Mouse (Mus musculus): ENCODE data around the gene Klk4. TPM values are rescaled to one million over a fixed set of nuclear protein-coding genes. Genes with fewer than 3 reads are reported as not detected.

Gene Klk4
- polyA plus RNA-seq, 1 experiment from 2014 or later = not detected

GRCm38 (mm10) chr7:43894836-43895235, 13.9 kb downstream of the Klk4 start:
- Histone ChIP-seq H3K9me3 (ENCODE audit: control insufficient read depth, low read length) (no peaks in the 10 kb centered on the region), H3K4me3 (ENCODE audit: low read length) (no peak overlapping the region), H3K4me2 (ENCODE audit: low read depth, low read length) (no peak overlapping the region), H3K27me3 (ENCODE audit: control insufficient read depth, insufficient read depth, low read depth, low read length) (no peaks in the 10 kb centered on the region), H3K4me1 (replicated peaks; ENCODE audit: control insufficient read depth, insufficient read depth, low read length) (no peaks in the 10 kb centered on the region), H3K9ac (ENCODE audit: low read length) (no peak overlapping the region), H3K36me3 (ENCODE audit: control insufficient read depth, insufficient read depth, low read length) (no peaks in the 10 kb centered on the region), H3K27ac (ENCODE audit: low read length) (no peak overlapping the region)
- WGBS = 8% methylated on average over 1 of the region's 1 CpGs
- peak; percentile 89 for ATAC-seq (ENCODE audit: low read depth)

GRCm38 (mm10) chr7:43914821-43915220, 33.9 kb downstream of the Klk4 start:
- H3K4me3 ChIP-seq (ENCODE audit: low read length) = no peak overlapping the region
- H3K9me3 ChIP-seq (ENCODE audit: control insufficient read depth, low read length) = no peaks in the 10 kb centered on the region
- ATAC-seq (ENCODE audit: low read depth) = peak; percentile 76
- H3K27ac ChIP-seq (ENCODE audit: low read length) = no peak overlapping the region
- H3K4me2 ChIP-seq (ENCODE audit: low read depth, low read length) = no peak overlapping the region
- H3K9ac ChIP-seq (ENCODE audit: low read length) = no peak overlapping the region
- 30% methylated on average over 9 of the region's 9 CpGs for WGBS
- no peaks in the 10 kb centered on the region for H3K36me3 ChIP-seq (ENCODE audit: control insufficient read depth, insufficient read depth, low read length)
- no peaks in the 10 kb centered on the region for H3K4me1 ChIP-seq (replicated peaks; ENCODE audit: control insufficient read depth, insufficient read depth, low read length)
- no peaks in the 10 kb centered on the region for H3K27me3 ChIP-seq (ENCODE audit: control insufficient read depth, insufficient read depth, low read depth, low read length)

GRCm38 (mm10) chr7:43918426-43918825, 37.5 kb downstream of the Klk4 start:
- no peaks in the 10 kb centered on the region for H3K9me3 ChIP-seq (ENCODE audit: control insufficient read depth, low read length)
- H3K36me3 ChIP-seq (ENCODE audit: control insufficient read depth, insufficient read depth, low read length) = no peaks in the 10 kb centered on the region
- H3K4me2 ChIP-seq (ENCODE audit: low read depth, low read length) = no peak overlapping the region
- ATAC-seq (ENCODE audit: low read depth) = no peak
- no peak overlapping the region for H3K4me3 ChIP-seq (ENCODE audit: low read length)
- H3K27ac ChIP-seq (ENCODE audit: low read length) = no peak overlapping the region
- WGBS = 76% methylated on average over 13 of the region's 13 CpGs
- no peaks in the 10 kb centered on the region for H3K4me1 ChIP-seq (replicated peaks; ENCODE audit: control insufficient read depth, insufficient read depth, low read length)
- no peak overlapping the region for H3K9ac ChIP-seq (ENCODE audit: low read length)
- H3K27me3 ChIP-seq (ENCODE audit: control insufficient read depth, insufficient read depth, low read depth, low read length) = no peaks in the 10 kb centered on the region

- no peaks in the 10 kb centered on the region for H3K9me3 ChIP-seq (ENCODE audit: control insufficient read depth, low read length)
- no peaks in the 10 kb centered on the region for H3K4me1 ChIP-seq (replicated peaks; ENCODE audit: control insufficient read depth, insufficient read depth, low read length)
- H3K9ac ChIP-seq (ENCODE audit: low read length) = no peak overlapping the region
- ATAC-seq (ENCODE audit: low read depth) = no peak
- H3K36me3 ChIP-seq (ENCODE audit: control insufficient read depth, insufficient read depth, low read length) = no peaks in the 10 kb centered on the region
- H3K4me3 ChIP-seq (ENCODE audit: low read length) = no peak overlapping the region
- WGBS = 68% methylated on average over 8 of the region's 8 CpGs
- no peak overlapping the region for H3K4me2 ChIP-seq (ENCODE audit: low read depth, low read length)
- H3K27ac ChIP-seq (ENCODE audit: low read length) = no peak overlapping the region
- no peaks in the 10 kb centered on the region; the same call in 1 of the 2 replicates for H3K27me3 ChIP-seq (ENCODE audit: control insufficient read depth, insufficient read depth, low read depth, low read length)
These were observed 37.9 kb downstream of the Klk4 start for GRCm38 (mm10) chr7:43918871-43919270.

DNA sequence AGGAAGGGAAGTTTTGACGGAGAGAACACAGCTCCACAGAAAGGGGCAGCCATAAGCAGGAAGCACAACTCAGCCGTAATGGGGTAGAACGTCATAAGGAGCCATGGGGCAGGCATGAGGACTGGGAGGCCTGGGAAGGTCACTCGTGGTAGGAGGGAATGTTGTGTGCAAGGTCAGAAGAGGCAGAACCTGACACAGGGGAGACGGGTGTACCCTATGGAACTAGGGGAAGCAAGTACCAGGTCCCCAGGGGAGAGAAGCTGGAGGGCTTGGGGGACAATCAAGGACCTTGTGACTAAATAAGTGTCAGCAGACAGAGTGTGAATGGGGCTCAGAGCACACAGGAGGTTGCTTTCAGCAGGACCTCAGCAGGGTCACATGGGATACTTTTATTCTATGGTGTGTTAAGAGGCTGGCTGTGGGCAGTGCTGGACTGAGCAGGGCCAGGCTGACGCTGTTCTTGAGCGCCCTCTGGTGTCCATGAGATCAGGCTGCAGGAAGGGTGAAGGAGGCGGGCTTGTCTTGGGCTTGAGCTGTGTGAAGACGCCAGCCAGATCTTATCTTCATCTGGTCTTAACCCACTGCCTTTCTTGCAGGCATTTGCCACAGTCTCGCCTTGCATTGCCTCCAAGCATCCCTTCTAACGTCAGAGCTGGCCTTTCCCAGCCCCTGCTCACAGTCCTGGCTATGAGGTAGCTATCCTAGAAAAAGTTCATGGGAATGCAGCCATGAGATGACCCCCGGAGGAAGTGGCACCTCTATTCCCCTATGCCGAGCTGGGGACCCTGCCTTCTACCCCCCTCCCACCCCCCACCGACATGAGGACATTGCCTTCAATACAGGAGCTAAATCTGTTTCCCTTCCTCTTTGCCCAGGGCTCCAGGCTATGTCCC, 38.8 kb downstream of the Klk4 start:
- no peaks in the 10 kb centered on the region for H3K4me1 ChIP-seq (replicated peaks; ENCODE audit: control insufficient read depth, insufficient read depth, low read length)
- peak; percentile 84 for ATAC-seq (ENCODE audit: low read depth)
- 22% methylated on average over 14 of the region's 14 CpGs for WGBS
- no peak overlapping the region for H3K9ac ChIP-seq (ENCODE audit: low read length)
- H3K27me3 ChIP-seq (ENCODE audit: control insufficient read depth, insufficient read depth, low read depth, low read length) = no peaks in the 10 kb centered on the region; the same call in 1 of the 2 replicates
- H3K27ac ChIP-seq (ENCODE audit: low read length) = no peak overlapping the region
- H3K4me3 ChIP-seq (ENCODE audit: low read length) = no peak overlapping the region
- H3K9me3 ChIP-seq (ENCODE audit: control insufficient read depth, low read length) = no peaks in the 10 kb centered on the region
- H3K4me2 ChIP-seq (ENCODE audit: low read depth, low read length) = no peak overlapping the region
- no peaks in the 10 kb centered on the region for H3K36me3 ChIP-seq (ENCODE audit: control insufficient read depth, insufficient read depth, low read length)

DNA sequence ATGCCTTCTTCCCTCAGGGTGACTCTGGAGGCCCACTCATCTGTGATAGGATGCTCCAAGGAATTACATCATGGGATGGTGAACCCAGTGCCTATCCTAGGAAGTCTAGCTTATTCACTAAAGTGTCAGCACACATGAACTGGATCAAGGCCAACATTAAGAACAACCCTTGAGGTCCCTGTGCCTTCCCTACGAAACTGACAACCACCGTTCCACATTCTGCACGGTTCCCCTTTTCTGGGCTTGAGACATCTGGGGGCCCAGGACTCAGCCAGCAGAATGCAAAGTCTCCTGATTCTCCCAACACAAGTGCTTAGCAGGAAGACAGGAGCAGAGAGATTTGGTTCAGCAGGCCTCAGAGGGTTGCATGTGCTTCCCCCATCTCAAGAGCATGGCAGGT, 39.6 kb downstream of the Klk4 start:
- Histone ChIP-seq H3K4me3 (ENCODE audit: low read length) (no peak overlapping the region), H3K4me1 (replicated peaks; ENCODE audit: control insufficient read depth, insufficient read depth, low read length) (no peaks in the 10 kb centered on the region), H3K36me3 (ENCODE audit: control insufficient read depth, insufficient read depth, low read length) (no peaks in the 10 kb centered on the region), H3K9ac (ENCODE audit: low read length) (no peak overlapping the region), H3K27ac (ENCODE audit: low read length) (no peak overlapping the region), H3K27me3 (ENCODE audit: control insufficient read depth, insufficient read depth, low read depth, low read length) (no peaks in the 10 kb centered on the region; the same call in 1 of the 2 replicates), H3K9me3 (ENCODE audit: control insufficient read depth, low read length) (no peaks in the 10 kb centered on the region), H3K4me2 (ENCODE audit: low read depth, low read length) (no peak overlapping the region)
- 84% methylated on average over 3 of the region's 3 CpGs for whole genome bisulfite sequencing
- no peak for ATAC-seq (ENCODE audit: low read depth)

GRCm38 (mm10) chr7:43921087-43921486, 40.1 kb downstream of the Klk4 start:
- ATAC-seq (ENCODE audit: low read depth) = no peak
- WGBS = 71% methylated on average over 6 of the region's 6 CpGs
- no peaks in the 10 kb centered on the region for H3K4me1 ChIP-seq (replicated peaks; ENCODE audit: control insufficient read depth, insufficient read depth, low read length)

GRCm38 (mm10) chr7:43921941-43922340, 41.0 kb downstream of the Klk4 start:
- H3K36me3 ChIP-seq (ENCODE audit: control insufficient read depth, insufficient read depth, low read length) = no peaks in the 10 kb centered on the region
- no peaks in the 10 kb centered on the region for H3K4me1 ChIP-seq (replicated peaks; ENCODE audit: control insufficient read depth, insufficient read depth, low read length)
- no peak for ATAC-seq (ENCODE audit: low read depth)
- no peak overlapping the region for H3K9ac ChIP-seq (ENCODE audit: low read length)
- 68% methylated on average over 2 of the region's 2 CpGs for WGBS
- no peaks in the 10 kb centered on the region; the same call in 1 of the 2 replicates for H3K27me3 ChIP-seq (ENCODE audit: control insufficient read depth, insufficient read depth, low read depth, low read length)
- no peaks in the 10 kb centered on the region for H3K9me3 ChIP-seq (ENCODE audit: control insufficient read depth, low read length)
- H3K27ac ChIP-seq (ENCODE audit: low read length) = no peak overlapping the region
- no peak overlapping the region for H3K4me3 ChIP-seq (ENCODE audit: low read length)
- no peak overlapping the region for H3K4me2 ChIP-seq (ENCODE audit: low read depth, low read length)

More at GRCm38 (mm10) chr7:43921087-43921486, 40.1 kb downstream of the Klk4 start:
- Histone ChIP-seq H3K4me3 (ENCODE audit: low read length) (no peak overlapping the region), H3K27ac (ENCODE audit: low read length) (no peak overlapping the region), H3K27me3 (ENCODE audit: control insufficient read depth, insufficient read depth, low read depth, low read length) (no peaks in the 10 kb centered on the region; the same call in 1 of the 2 replicates), H3K4me2 (ENCODE audit: low read depth, low read length) (no peak overlapping the region), H3K9ac (ENCODE audit: low read length) (no peak overlapping the region), H3K9me3 (ENCODE audit: control insufficient read depth, low read length) (no peaks in the 10 kb centered on the region), H3K36me3 (ENCODE audit: control insufficient read depth, insufficient read depth, low read length) (no peaks in the 10 kb centered on the region)

- Histone ChIP-seq H3K4me1 (replicated peaks; ENCODE audit: control insufficient read depth, insufficient read depth, low read length) (no peaks in the 10 kb centered on the region), H3K9me3 (ENCODE audit: control insufficient read depth, low read length) (no peaks in the 10 kb centered on the region), H3K27me3 (ENCODE audit: control insufficient read depth, insufficient read depth, low read depth, low read length) (no peaks in the 10 kb centered on the region; the same call in 1 of the 2 replicates), H3K9ac (ENCODE audit: low read length) (no peak overlapping the region), H3K4me2 (ENCODE audit: low read depth, low read length) (no peak overlapping the region), H3K4me3 (ENCODE audit: low read length) (no peak overlapping the region), H3K27ac (ENCODE audit: low read length) (no peak overlapping the region), H3K36me3 (ENCODE audit: control insufficient read depth, insufficient read depth, low read length) (no peaks in the 10 kb centered on the region)
- ATAC-seq (ENCODE audit: low read depth) = no peak
- WGBS = 57% methylated on average over 5 of the region's 5 CpGs
These were observed 45.0 kb downstream of the Klk4 start for GRCm38 (mm10) chr7:43925985-43926384.

Data from lung, embryonic 16.5 days (tissue).